Mouse (Mus musculus) liver, embryonic 11.5 days (tissue): ENCODE results near the gene Cd82. TPM values are rescaled to one million over a fixed set of nuclear protein-coding genes. Genes with fewer than 3 reads are reported as not detected.

ENCODE experiments used
- ATAC-seq: fragments of 200-750 bp; cut with Nextera tagmentation; replicated peaks from 2 replicates; pipeline ENCODE4 v1.8.0; 2017; ENCODE audit warnings: moderate number of reproducible peaks, mild to moderate bottlenecking, moderate TSS enrichment, moderate library complexity; ENCODE audit not compliant: low FRiP score
- DNase-seq: peaks from one replicate; pipeline ENCODE4 v3.0.0-alpha.2; 2017; ENCODE audit warnings: low spot score
- H3K27ac ChIP-seq: fragments of 300-500 bp; sonication (generic); 2 replicates; pipeline ENCODE4 v1.5.1; 2014; ENCODE audit warnings: mild to moderate bottlenecking, low read depth, low read length, control low read depth
- H3K27me3 ChIP-seq: fragments of 300-500 bp; sonication (generic); replicated peaks from 2 replicates; pipeline ENCODE4 v1.6.1; 2014; ENCODE audit warnings: low read length, mixed read lengths; ENCODE audit not compliant: control insufficient read depth, insufficient read depth
- H3K36me3 ChIP-seq: fragments of 300-500 bp; sonication (generic); 2 replicates; pipeline ENCODE4 v1.6.1; 2014; ENCODE audit warnings: mild to moderate bottlenecking, low read length, moderate library complexity, mixed read lengths; ENCODE audit not compliant: control insufficient read depth, insufficient read depth
- H3K4me1 ChIP-seq: fragments of 300-500 bp; sonication (generic); replicated peaks from 2 replicates; pipeline ENCODE4 v1.6.1; 2014; ENCODE audit warnings: low read length, mixed read lengths; ENCODE audit not compliant: control insufficient read depth, insufficient read depth
- H3K4me2 ChIP-seq: fragments of 300-500 bp; sonication (generic); 2 replicates; pipeline ENCODE4 v1.6.1; 2014; ENCODE audit warnings: mild to moderate bottlenecking, control low read depth, moderate library complexity
- H3K4me3 ChIP-seq: fragments of 300-500 bp; sonication (generic); 2 replicates; pipeline ENCODE4 v1.5.1; 2014; ENCODE audit warnings: low read depth, low read length, control low read depth
- H3K9ac ChIP-seq: fragments of 300-500 bp; sonication (generic); 2 replicates; pipeline ENCODE4 v1.6.1; 2014; ENCODE audit warnings: low read depth, low read length, control low read depth
- H3K9me3 ChIP-seq: fragments of 300-500 bp; sonication (generic); 2 replicates; pipeline ENCODE4 v1.6.1; 2016; ENCODE audit warnings: low read length, inconsistent platforms, mixed read lengths; ENCODE audit not compliant: control insufficient read depth
- WGBS: fragments of 180-500 bp; shearing (Covaris S2); extraction: QIAGEN DNeasy Blood & Tissue Kit; methylation state at CpG from one replicate; pipeline ENCODE4 v1.1.7; 2014; 5-methylcytosine and 5-hydroxymethylcytosine counted together
- polyA plus RNA-seq: library from polyadenylated mRNA; unstranded; fragments of >200 nt; fragmentation: Nextera tagmentation; extraction: Ambion mirVana; gene quantifications from 2 replicates; pipeline ENCODE4 v1.2.1, GENCODE M21; 2014

Gene Cd82
- polyA plus RNA-seq, 1 experiment from 2014 or later: 16.9 TPM

DNA sequence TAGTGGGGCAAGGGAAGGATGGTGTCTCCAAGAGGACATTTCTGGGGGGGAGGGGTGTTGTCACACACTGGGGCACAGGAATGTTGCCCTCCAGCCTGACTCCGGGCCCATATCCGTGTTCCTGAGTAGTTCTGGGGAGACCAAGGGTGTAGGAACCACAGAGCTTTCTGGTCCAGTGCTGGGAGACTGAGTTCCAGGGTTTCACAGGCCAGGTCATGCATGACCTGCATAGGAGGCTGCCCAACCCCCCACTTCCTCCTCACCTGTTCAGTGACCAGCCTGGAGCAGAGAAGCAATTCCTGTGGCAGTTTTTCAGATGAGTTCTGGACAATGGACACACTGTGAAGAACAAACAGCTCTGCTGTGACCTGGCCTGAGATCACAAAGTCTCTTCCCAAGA lies 19.8 kb downstream of the Cd82 start:
- ATAC-seq (no peak), DNase-seq (no peak)
- no peak overlapping the region for H3K27ac ChIP-seq
- no peak overlapping the region for H3K4me3 ChIP-seq
- no peaks in the 10 kb centered on the region for H3K36me3 ChIP-seq
- H3K9me3 ChIP-seq: no peaks in the 10 kb centered on the region
- H3K27me3 ChIP-seq: no peaks in the 10 kb centered on the region
- WGBS: 74% methylated on average over 2 of the region's 2 CpGs
- H3K4me1 ChIP-seq: peaks cover 18% of the 10 kb centered on the region
- H3K4me2 ChIP-seq: no peak overlapping the region
- no peak overlapping the region for H3K9ac ChIP-seq

DNA sequence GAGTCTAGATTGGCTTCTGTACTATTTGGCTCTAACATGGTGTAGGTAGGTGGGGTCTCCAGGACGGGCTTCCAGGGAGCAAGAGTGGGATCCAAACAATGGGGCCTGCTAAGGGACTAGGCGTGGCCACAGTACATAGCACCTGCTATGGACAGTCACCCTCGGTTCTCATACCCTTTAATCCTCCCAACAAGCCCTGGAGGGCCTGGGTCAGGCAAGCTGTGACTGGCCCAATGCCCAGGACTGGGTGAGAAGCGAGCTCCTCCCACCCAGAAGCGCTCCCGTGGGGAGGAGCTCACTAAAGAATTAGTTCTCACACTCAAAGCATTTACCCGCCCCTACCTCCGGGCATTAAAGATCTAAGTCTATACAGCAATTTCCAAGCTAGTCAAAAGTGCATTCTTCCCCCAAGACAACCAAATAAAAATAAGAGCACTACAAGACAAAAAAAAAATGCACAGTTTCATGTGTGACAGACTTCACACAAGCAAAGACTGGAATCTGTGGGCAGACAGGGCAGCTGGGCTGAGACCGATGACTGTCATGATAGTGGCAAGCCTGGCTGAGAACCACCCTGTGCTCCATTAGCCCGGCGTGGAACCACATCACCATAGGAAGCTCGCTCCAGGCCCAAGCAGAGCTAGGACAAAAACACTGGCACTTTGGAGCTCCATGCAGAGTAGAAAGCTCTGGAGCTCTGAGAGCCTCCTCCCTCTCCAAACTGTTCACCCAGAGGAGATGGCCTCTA lies 23.0 kb downstream of the Cd82 start:
- Histone ChIP-seq H3K27me3 (no peaks in the 10 kb centered on the region), H3K4me3 (no peak overlapping the region), H3K36me3 (no peaks in the 10 kb centered on the region), H3K9ac (no peak overlapping the region), H3K27ac (no peak overlapping the region), H3K9me3 (no peaks in the 10 kb centered on the region), H3K4me1 (no peaks in the 10 kb centered on the region), H3K4me2 (no peak overlapping the region)
- ATAC-seq: no peak; the same call in 1 of the 2 replicates
- WGBS: 78% methylated on average over 12 of the region's 12 CpGs
- DNase-seq: no peak

DNA sequence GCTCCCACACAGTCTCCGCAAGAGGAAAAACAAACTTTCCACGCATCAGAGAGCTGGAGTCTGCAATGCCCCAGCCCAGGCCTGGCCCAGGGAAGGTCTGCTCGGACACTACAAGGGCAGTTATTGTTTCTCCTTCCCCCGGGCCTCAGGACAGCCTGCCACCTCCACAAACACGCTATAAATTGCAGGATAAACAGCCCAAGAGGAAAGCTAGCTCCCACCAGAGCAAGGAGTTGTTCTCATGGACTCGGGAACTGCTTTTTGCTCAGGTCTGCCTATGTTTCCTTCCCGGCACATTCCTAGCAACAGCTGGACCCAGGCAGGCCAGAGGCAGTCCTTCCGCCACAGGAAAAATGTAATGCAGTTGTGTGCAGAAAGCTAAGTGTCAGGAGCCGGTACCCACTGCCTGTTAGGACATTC lies 23.6 kb downstream of the Cd82 start:
- Histone ChIP-seq H3K4me3 (no peak overlapping the region), H3K27me3 (no peaks in the 10 kb centered on the region), H3K4me2 (no peak overlapping the region), H3K9ac (no peak overlapping the region), H3K4me1 (no peaks in the 10 kb centered on the region), H3K36me3 (no peaks in the 10 kb centered on the region), H3K27ac (no peak overlapping the region), H3K9me3 (no peaks in the 10 kb centered on the region)
- 65% methylated on average over 9 of the region's 9 CpGs for WGBS
- DNase-seq (no peak), ATAC-seq (no peak)

DNA sequence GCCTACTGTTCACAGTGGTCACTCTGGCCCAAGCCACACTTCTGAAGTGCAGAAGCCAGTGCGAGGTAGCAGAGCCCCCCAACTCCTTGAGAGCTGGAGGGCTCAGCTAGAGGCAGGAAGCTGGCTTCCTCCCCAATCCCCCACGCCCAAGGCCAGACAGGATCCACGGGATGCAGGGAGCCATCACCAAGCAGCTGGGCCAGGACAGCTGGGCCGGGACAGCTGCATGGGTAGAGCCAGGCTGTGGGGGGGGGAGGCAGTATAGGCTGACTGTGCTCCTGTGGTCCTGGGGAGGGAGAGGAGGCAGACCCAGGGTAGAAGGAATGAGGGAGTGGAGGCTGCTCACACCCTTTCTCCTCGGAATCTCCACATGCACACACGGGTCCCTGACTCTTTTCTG lies 24.6 kb downstream of the Cd82 start:
- H3K36me3 ChIP-seq: no peaks in the 10 kb centered on the region
- H3K27ac ChIP-seq: no peak overlapping the region
- no peak for DNase-seq
- H3K9me3 ChIP-seq: no peaks in the 10 kb centered on the region
- no peaks in the 10 kb centered on the region for H3K4me1 ChIP-seq
- H3K4me3 ChIP-seq: no peak overlapping the region
- no peak overlapping the region for H3K4me2 ChIP-seq
- H3K9ac ChIP-seq: no peak overlapping the region
- no peaks in the 10 kb centered on the region for H3K27me3 ChIP-seq
- 60% methylated on average over 6 of the region's 6 CpGs for WGBS
- no peak for ATAC-seq

DNA sequence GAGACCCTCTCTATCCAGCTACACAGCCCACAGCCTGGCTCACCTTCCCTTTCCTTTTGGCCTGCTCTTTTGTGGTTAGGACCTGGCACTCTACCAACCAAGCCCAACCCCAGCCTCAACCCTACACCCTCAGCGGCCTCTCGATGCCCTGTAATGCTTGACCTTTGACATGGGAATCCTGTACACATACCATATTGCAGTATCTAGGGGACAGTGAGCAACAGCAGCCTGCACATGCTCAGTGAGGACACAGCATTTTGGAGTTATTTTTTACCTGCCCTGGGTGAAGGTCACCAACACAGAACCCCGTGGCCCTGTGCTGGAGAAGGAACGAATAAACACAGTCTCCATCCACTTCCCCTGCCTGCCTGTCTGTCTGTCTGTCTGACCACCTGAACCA lies 27.4 kb downstream of the Cd82 start:
- no peaks in the 10 kb centered on the region for H3K9me3 ChIP-seq
- H3K4me1 ChIP-seq: no peaks in the 10 kb centered on the region
- H3K27ac ChIP-seq: no peak overlapping the region
- no peak overlapping the region for H3K9ac ChIP-seq
- DNase-seq: no peak
- no peaks in the 10 kb centered on the region; the same call in 1 of the 2 replicates for H3K27me3 ChIP-seq
- no peak overlapping the region for H3K4me3 ChIP-seq
- no peak for ATAC-seq
- no peak overlapping the region for H3K4me2 ChIP-seq
- 64% methylated on average over 4 of the region's 4 CpGs for WGBS
- no peaks in the 10 kb centered on the region for H3K36me3 ChIP-seq

DNA sequence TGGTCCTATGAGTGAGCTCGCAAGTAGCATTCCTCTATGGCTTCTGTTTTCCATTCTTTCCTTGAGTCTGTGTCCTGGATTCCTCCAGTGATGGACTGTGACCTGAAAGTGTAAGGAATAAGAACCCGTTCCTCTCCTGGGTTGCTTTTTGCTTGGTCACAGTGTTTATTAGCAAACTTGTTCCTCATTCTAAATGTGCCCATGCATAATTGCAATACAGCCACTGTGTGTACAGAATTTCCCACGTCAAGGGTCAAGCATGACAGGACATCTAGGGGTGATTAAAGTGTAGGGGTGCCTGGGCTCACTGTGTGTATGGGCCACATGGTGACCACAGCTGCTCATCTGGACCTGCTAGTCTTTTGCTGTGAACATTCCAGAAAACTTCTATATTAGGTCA lies 28.0 kb downstream of the Cd82 start:
- no peak overlapping the region for H3K4me3 ChIP-seq
- no peak overlapping the region for H3K4me2 ChIP-seq
- H3K27me3 ChIP-seq: no peaks in the 10 kb centered on the region; the same call in 1 of the 2 replicates
- H3K27ac ChIP-seq: no peak overlapping the region
- H3K9me3 ChIP-seq: no peaks in the 10 kb centered on the region
- DNase-seq: no peak
- H3K36me3 ChIP-seq: no peaks in the 10 kb centered on the region
- H3K4me1 ChIP-seq: no peaks in the 10 kb centered on the region
- no peak overlapping the region for H3K9ac ChIP-seq
- WGBS: 75% methylated on average over 3 of the region's 3 CpGs
- no peak for ATAC-seq

DNA sequence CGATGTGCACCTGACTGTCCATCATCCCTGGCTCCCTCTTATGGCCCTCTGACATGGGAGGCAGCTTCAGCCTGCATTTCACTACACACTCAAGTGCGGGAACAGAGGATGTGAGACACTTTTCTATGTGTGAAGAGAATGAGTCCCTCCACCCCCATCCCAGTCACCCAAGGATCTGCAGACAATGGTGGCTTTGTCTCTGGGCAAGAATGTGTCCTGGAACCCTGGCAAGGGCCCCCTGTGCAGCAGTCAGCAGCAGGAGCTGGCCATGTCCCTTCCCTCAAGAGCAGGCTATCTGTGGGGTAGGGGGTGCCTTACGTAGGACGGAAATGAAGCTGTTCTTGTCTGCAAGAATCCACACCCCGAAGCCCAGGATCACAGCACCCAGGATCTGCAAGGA lies 29.4 kb downstream of the Cd82 start:
- Histone ChIP-seq H3K36me3 (no peaks in the 10 kb centered on the region), H3K27ac (no peak overlapping the region), H3K27me3 (peaks cover 6% of the 10 kb centered on the region; the same call in 1 of the 2 replicates), H3K4me2 (no peak overlapping the region), H3K9ac (no peak overlapping the region), H3K4me1 (no peaks in the 10 kb centered on the region), H3K9me3 (no peaks in the 10 kb centered on the region), H3K4me3 (no peak overlapping the region)
- no peak for ATAC-seq
- DNase-seq: no peak
- WGBS: 79% methylated on average over 5 of the region's 5 CpGs

DNA sequence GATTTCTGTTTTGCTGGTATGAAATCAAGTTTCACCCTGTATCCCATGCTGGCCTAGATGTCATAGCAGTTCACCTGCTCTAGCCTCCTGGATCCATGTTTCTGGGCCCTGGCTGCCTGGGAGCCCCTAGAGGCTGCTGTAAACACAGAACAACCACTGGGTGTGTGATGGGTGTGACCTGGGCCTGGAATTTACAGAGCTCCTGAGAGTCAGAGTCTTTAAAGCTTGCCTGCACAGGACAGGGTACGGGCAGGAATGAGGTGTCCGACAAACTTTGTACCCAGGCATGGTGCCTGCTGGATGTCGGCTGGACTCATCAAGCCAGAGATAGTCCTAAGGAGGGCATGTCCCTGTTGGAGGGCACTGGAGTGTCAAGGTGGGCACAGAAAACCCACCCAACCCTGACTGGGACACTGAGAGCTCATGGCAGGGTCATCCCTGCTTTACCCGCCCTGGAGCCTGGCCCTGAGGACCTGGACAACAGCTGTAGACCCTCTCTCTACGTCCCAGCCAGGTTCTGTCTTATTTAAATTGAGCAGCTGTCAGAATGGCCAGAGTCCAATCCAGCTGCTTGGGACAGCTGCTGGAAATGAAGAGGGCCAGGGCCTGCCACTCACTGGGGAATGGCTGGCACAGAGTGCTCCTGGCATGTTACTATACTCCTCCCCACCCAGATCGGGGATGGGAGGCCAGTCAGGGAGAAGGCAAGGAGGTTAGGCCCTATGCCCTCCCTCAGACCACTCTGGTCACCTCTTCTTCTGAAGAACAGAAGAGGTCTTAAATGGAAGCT lies 30.1 kb downstream of the Cd82 start:
- H3K4me2 ChIP-seq: no peak overlapping the region
- H3K4me3 ChIP-seq: no peak overlapping the region
- H3K9ac ChIP-seq: no peak overlapping the region
- H3K4me1 ChIP-seq: no peaks in the 10 kb centered on the region
- no peaks in the 10 kb centered on the region for H3K9me3 ChIP-seq
- peaks cover 7% of the 10 kb centered on the region; the same call in 1 of the 2 replicates for H3K27me3 ChIP-seq
- H3K36me3 ChIP-seq: no peaks in the 10 kb centered on the region
- ATAC-seq (no peak), DNase-seq (no peak)
- no peak overlapping the region for H3K27ac ChIP-seq
- 86% methylated on average over 6 of the region's 6 CpGs for WGBS
